ENCODE assay signal across 19 mouse cellular contexts in genomic region chr1:160690516-160691195, GRCm38 (mm10).
A peak's percentile ranks its signal among the peaks of the same experiment; 100 is the strongest.
DNase-seq lines count a peak whose midpoint lies in the region; ATAC-seq and TF ChIP-seq lines count a peak whose summit lies in the region.
"Had no signal": no experiment of that assay in that cellular context is flagged by ENCODE, and none has a peak within 500 bp of the region (broad histone marks: within the 10 kb centered on the region; RNA-seq: fewer than 3 reads in every experiment).

No protein-coding gene starts in this region.

- H3K4me1 ChIP-seq in heart, embryonic 12.5 days (replicated peaks): peaks cover 9% of the 10 kb centered on the region; the same call in 1 of the 2 replicates
- H3K4me1 ChIP-seq in lung, adult 2 months (ENCODE audit: control insufficient read depth, insufficient read depth, low read length): peaks cover 2% of the 10 kb centered on the region; the same call in 1 of the 2 replicates
- H3K4me1 ChIP-seq in cerebellum, adult 2 months (ENCODE audit: control insufficient read depth, insufficient read depth, low read length): no peaks in the 10 kb centered on the region
- H3K4me1 ChIP-seq: embryonic facial prominence, embryonic 10.5 days; hindbrain, embryonic 12.5 days; liver, embryonic 15.5 days; midbrain, embryonic 13.5 days had no signal

- H3K9ac ChIP-seq in heart, embryonic 12.5 days: no peak overlapping the region
- H3K9ac ChIP-seq: hindbrain, embryonic 12.5 days; liver, embryonic 15.5 days; midbrain, embryonic 13.5 days had no signal

- no peak for TF ChIP-seq CTCF in lung, adult 2 months (IDR thresholded peaks at IDR 0.05; ENCODE audit: insufficient read depth, low read length)
- no peak for TF ChIP-seq CTCF in cerebellum, adult 2 months (IDR thresholded peaks at IDR 0.05; ENCODE audit: borderline replicate concordance, insufficient read depth, low read depth, low read length)

- no peak for ATAC-seq in heart, embryonic 12.5 days (ENCODE audit: insufficient number of reproducible peaks, low FRiP score)
- ATAC-seq: midbrain, embryonic 13.5 days had no signal

- no peaks in the 10 kb centered on the region for H3K27me3 ChIP-seq in heart, embryonic 12.5 days (replicated peaks)
- H3K27me3 ChIP-seq in cerebellum, adult 2 months (ENCODE audit: control insufficient read depth, insufficient read depth, low read length): no peaks in the 10 kb centered on the region
- H3K27me3 ChIP-seq: hindbrain, embryonic 12.5 days; liver, embryonic 15.5 days; midbrain, embryonic 13.5 days had no signal

- H3K9me3 ChIP-seq in heart, embryonic 12.5 days (replicated peaks): 0 out of 2 replicates have a peak, but pooled peaks cover 4% of the 10 kb centered on the region
- H3K9me3 ChIP-seq: embryonic facial prominence, embryonic 10.5 days; hindbrain, embryonic 12.5 days; liver, embryonic 15.5 days; midbrain, embryonic 13.5 days had no signal

- no peak overlapping the region for H3K27ac ChIP-seq in heart, embryonic 12.5 days (ENCODE audit: poor library complexity, severe bottlenecking)
- no peak overlapping the region for H3K27ac ChIP-seq in cerebellum, adult 2 months (ENCODE audit: insufficient read depth, low read length)
- H3K27ac ChIP-seq: embryonic facial prominence, embryonic 10.5 days; gastrocnemius, adult 2 months; hindbrain, embryonic 12.5 days; kidney, postnatal 0 days; liver, embryonic 15.5 days; midbrain, embryonic 13.5 days had no signal

- TF ChIP-seq POLR2A in lung, adult 2 months (IDR thresholded peaks at IDR 0.05; ENCODE audit: borderline replicate concordance, extremely low read depth, low read depth, low read length): no peak
- TF ChIP-seq POLR2A in cerebellum, adult 2 months (IDR thresholded peaks at IDR 0.05; ENCODE audit: borderline replicate concordance, insufficient read depth, low read length): no peak

- peaks cover 7% of the 10 kb centered on the region for H3K36me3 ChIP-seq in heart, embryonic 12.5 days
- H3K36me3 ChIP-seq: embryonic facial prominence, embryonic 10.5 days; hindbrain, embryonic 12.5 days; midbrain, embryonic 13.5 days had no signal

- no peak overlapping the region for H3K4me2 ChIP-seq in heart, embryonic 12.5 days
- H3K4me2 ChIP-seq: hindbrain, embryonic 12.5 days; liver, embryonic 15.5 days; midbrain, embryonic 13.5 days had no signal

- WGBS in heart, embryonic 12.5 days: 88% methylated on average over 7 of the region's 7 CpGs
- WGBS in lung, adult 2 months: 88% methylated on average over 7 of the region's 7 CpGs
- 87% methylated on average over 7 of the region's 7 CpGs for WGBS in cerebellum, adult 2 months

- H3K4me3 ChIP-seq in heart, embryonic 12.5 days: no peak overlapping the region
- H3K4me3 ChIP-seq in lung, adult 2 months (replicated peaks; ENCODE audit: extremely low read depth, low read depth, low read length): no peak overlapping the region
- H3K4me3 ChIP-seq in cerebellum, adult 2 months (replicated peaks; ENCODE audit: insufficient read depth, low read depth, low read length): no peak overlapping the region
- H3K4me3 ChIP-seq: embryonic facial prominence, embryonic 10.5 days; gastrocnemius, adult 2 months; hindbrain, embryonic 12.5 days; liver, embryonic 15.5 days; midbrain, embryonic 13.5 days had no signal

- DNase-seq in heart, adult 18-20 months: peak; percentile 47 to 52
- peak; percentile 8 for DNase-seq in lung, postnatal 14 days
- no peak for DNase-seq in lung, adult 2 months
- DNase-seq in ZHBTc4 (ENCODE audit: low read depth, low spot score): peak; percentile 72
- no peak for DNase-seq in urinary bladder, postnatal 4 days (ENCODE audit: low spot score in 2 of 2)
- no peak for DNase-seq in cerebellum, adult 2 months
- DNase-seq: adrenal gland, adult 8-10 months; B cell, adult 2 months; cerebellum, adult 9-10 months; gastrocnemius, adult 2 months; kidney, adult 18-20 months; spleen, adult 18-20 months; thymus, postnatal 4 days had no signal

Comparison
In these comparisons a context has a peak if more than half of its experiments do, and no peak if none do; other contexts are left out.
1. DNase-seq: peak in heart, adult 18-20 months (2 of 2), lung, postnatal 14 days (single experiment) and ZHBTc4 (single experiment); none in lung, adult 2 months (single experiment), urinary bladder, postnatal 4 days (0 of 2) and cerebellum, adult 2 months (0 of 2).